Mouse (Mus musculus) embryonic fibroblast, embryonic 13.5 days (primary cell): ENCODE measurements around the gene RPS10-NUDT3. TPM values are rescaled to one million over a fixed set of nuclear protein-coding genes. Genes with fewer than 3 reads are reported as not detected.

ENCODE experiments used
- H3K27ac ChIP-seq: 2 replicates; pipeline ENCODE4 v1.5.1; 2012; ENCODE audit warnings: low read length, control low read depth, inconsistent platforms; ENCODE audit not compliant: insufficient read depth
- H3K4me1 ChIP-seq: 2 replicates; pipeline ENCODE4 v1.6.1; 2011; ENCODE audit warnings: low read length; ENCODE audit not compliant: control insufficient read depth, insufficient read depth
- H3K4me3 ChIP-seq: 2 replicates; pipeline ENCODE4 v1.5.1; 2011; ENCODE audit warnings: mild to moderate bottlenecking, control low read depth, low read length; ENCODE audit not compliant: insufficient read depth
- CTCF ChIP-seq: IDR thresholded peaks from 2 replicates; pipeline ENCODE4 v1.5.1; 2011; ENCODE audit warnings: mild to moderate bottlenecking, control low read depth, low read length, moderate library complexity, borderline replicate concordance; ENCODE audit not compliant: insufficient read depth
- POLR2A ChIP-seq: IDR thresholded peaks from 2 replicates; pipeline ENCODE4 v1.6.1; 2011; ENCODE audit warnings: low read depth, mild to moderate bottlenecking, control low read depth, low read length, moderate library complexity
- polyA plus RNA-seq: library from polyadenylated mRNA; stranded (reverse); fragments of >200 nt; gene quantifications from 2 replicates; pipeline ENCODE4 v1.2.4, GENCODE M21; 2011; ENCODE audit warnings: low read depth; ENCODE audit not compliant: missing spikeins, insufficient read length

Gene RPS10-NUDT3
- polyA plus RNA-seq, 1 experiment: not detected

- TF ChIP-seq POLR2A: no peak
- TF ChIP-seq CTCF: no peak
- H3K4me1 ChIP-seq: 0 out of 2 replicates have a peak, but pooled peaks cover 4% of the 10 kb centered on the region
- no peak overlapping the region for H3K27ac ChIP-seq
- H3K4me3 ChIP-seq: no peak overlapping the region
These were observed 3.9 kb upstream of the RPS10-NUDT3 start for GRCm38 (mm10) chr17:27638921-27639332.

GRCm38 (mm10) chr17:27637333-27637732 lies 2.3 kb upstream of the RPS10-NUDT3 start:
- Histone ChIP-seq H3K4me1 (peaks cover 9% of the 10 kb centered on the region; the same call in 1 of the 2 replicates), H3K27ac (no peak overlapping the region), H3K4me3 (no peak overlapping the region)
- no peak for TF ChIP-seq POLR2A
- no peak for TF ChIP-seq CTCF

- no peak for TF ChIP-seq POLR2A
- TF ChIP-seq CTCF: no peak
These were observed 1.4 kb upstream of the RPS10-NUDT3 start, which contains the start of gene Rps10 for GRCm38 (mm10) chr17:27636132-27637020. Rps10 (minus strand) TSS chr17:27636669.

GRCm38 (mm10) chr17:27635575-27635903 lies 517 bp upstream of the RPS10-NUDT3 start:
- Histone ChIP-seq H3K27ac (peak overlapping the region; percentile 63), H3K4me3 (0 out of 2 replicates have a peak overlapping the region, but pooled peaks have one; percentile 20), H3K4me1 (peaks cover 14% of the 10 kb centered on the region; the same call in 1 of the 2 replicates)

More at GRCm38 (mm10) chr17:27636132-27637020, 1.4 kb upstream of the RPS10-NUDT3 start, which contains the start of gene Rps10:
- H3K27ac ChIP-seq: peak within 1 kb of the TSS; percentile 63
- peaks cover 14% of the 10 kb centered on the region; the same call in 1 of the 2 replicates for H3K4me1 ChIP-seq
- no peak within 1 kb of the TSS for H3K4me3 ChIP-seq

GRCm38 (mm10) chr17:27629249-27630020 lies 5.6 kb downstream of the RPS10-NUDT3 start:
- peak; percentile 40; the same call in 1 of the 2 replicates for TF ChIP-seq POLR2A
- TF ChIP-seq CTCF: peak; percentile 79; the same call in 1 of the 2 replicates
- no peak overlapping the region for H3K4me3 ChIP-seq
- peaks cover 10% of the 10 kb centered on the region; the same call in 1 of the 2 replicates for H3K4me1 ChIP-seq
- no peak overlapping the region for H3K27ac ChIP-seq

GRCm38 (mm10) chr17:27628376-27628775 lies 6.6 kb downstream of the RPS10-NUDT3 start:
- TF ChIP-seq POLR2A (no peak), CTCF (no peak)
- no peak overlapping the region for H3K27ac ChIP-seq
- H3K4me3 ChIP-seq: no peak overlapping the region
- peaks cover 12% of the 10 kb centered on the region; the same call in 1 of the 2 replicates for H3K4me1 ChIP-seq

GRCm38 (mm10) chr17:27627451-27627850 lies 7.6 kb downstream of the RPS10-NUDT3 start:
- 0 out of 2 replicates have a peak, but pooled peaks have one; percentile 7 for TF ChIP-seq CTCF
- TF ChIP-seq POLR2A: no peak

GRCm38 (mm10) chr17:27626681-27627080 lies 8.3 kb downstream of the RPS10-NUDT3 start:
- TF ChIP-seq CTCF (no peak), POLR2A (no peak)
- H3K4me1 ChIP-seq: peaks cover 3% of the 10 kb centered on the region; the same call in 1 of the 2 replicates
- no peak overlapping the region for H3K4me3 ChIP-seq
- H3K27ac ChIP-seq: no peak overlapping the region

More at GRCm38 (mm10) chr17:27627451-27627850, 7.6 kb downstream of the RPS10-NUDT3 start:
- no peak overlapping the region for H3K4me3 ChIP-seq
- peaks cover 9% of the 10 kb centered on the region; the same call in 1 of the 2 replicates for H3K4me1 ChIP-seq
- no peak overlapping the region for H3K27ac ChIP-seq

GRCm38 (mm10) chr17:27625455-27626251 lies 9.4 kb downstream of the RPS10-NUDT3 start:
- TF ChIP-seq CTCF: no peak
- no peak for TF ChIP-seq POLR2A

More at GRCm38 (mm10) chr17:27625455-27626251, 9.4 kb downstream of the RPS10-NUDT3 start:
- no peak overlapping the region for H3K27ac ChIP-seq
- no peak overlapping the region for H3K4me3 ChIP-seq
- H3K4me1 ChIP-seq: 0 out of 2 replicates have a peak, but pooled peaks cover 3% of the 10 kb centered on the region
